Mouse (Mus musculus): ENCODE measurements around the gene Rab5a. TPM values are rescaled to one million over a fixed set of nuclear protein-coding genes. Genes with fewer than 3 reads are reported as not detected.
A peak's percentile ranks its signal among the peaks of the same experiment; 100 is the strongest.
"Not testable (repeated sequence)": the region's sequence is repeated elsewhere in the genome, so short reads cannot be mapped to it uniquely, and the experiment has no call there.

Gene Rab5a
- 100 to 1,000 TPM; 123 to 127 TPM for total RNA-seq (2021)

DNA sequence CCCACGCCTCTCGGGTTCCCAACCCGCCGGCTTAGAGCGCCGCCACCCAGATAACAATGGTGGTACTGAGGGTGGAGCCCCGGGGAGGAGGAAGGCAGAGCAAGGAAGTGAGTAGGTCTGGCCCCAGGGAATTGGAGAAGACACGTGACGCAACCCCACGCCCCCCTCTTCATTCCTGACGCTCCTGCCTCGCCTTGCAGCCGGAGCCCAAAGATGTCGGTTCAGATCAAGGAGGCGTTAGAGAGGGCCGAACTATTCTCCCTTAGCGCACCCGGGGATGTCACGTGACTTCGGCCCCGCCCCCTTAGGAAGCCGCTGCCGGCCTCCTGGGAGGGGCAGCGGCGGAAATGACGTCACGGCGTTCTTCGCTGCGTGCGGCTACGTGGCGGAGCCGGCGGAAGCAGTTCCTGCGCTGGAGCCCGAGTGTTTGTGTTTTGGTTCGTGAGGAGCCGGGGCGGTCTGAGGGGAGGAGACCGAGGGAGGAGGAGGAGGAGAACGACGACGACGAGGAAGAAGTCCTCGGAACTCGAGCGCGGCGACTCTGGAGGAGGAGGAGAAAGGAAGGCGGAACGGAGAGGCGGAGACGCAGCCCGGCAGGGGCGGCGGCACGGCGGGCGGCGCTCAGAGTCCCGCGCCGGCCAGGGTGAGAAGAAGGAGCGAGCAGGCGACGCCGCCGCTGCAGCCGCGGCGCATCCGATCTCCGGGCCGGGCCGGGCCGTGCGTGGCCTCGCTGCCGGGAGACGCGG lies at the start of gene Rab5a:
Gene Rab5a, plus strand, starts transcription at position 377 of the 746 bp plus-strand sequence.
- DNase-seq = peak; percentile 99

- no peak for DNase-seq
These were observed 22.9 kb upstream of the Rab5a start for GRCm38 (mm10) chr17:53456152-53456551.

DNA sequence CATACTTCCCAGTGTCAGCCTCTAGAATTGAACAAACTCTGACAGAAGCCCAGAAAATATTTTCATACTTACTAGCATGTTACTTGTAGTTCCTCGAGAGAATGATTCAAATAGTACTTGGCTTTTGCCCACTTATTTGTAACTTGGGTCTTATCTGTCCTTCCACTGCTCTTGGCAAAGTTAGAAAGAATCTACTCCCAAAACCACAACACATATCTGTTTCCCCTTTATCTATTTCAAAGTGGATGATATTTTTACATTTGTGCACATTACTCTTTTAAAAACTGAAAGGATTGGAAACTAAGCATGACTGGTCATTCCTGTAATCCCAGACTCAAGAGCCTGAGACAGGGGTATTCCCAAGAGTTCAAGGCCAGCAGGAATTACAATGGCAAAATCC lies 22.3 kb upstream of the Rab5a start:
- DNase-seq = no peak

- peak; percentile 47 to 55 for DNase-seq
These were observed 16.2 kb upstream of the Rab5a start, which contains the start of gene Efhb for GRCm38 (mm10) chr17:53462603-53463495. Gene Efhb, minus strand, starts transcription at chr17:53463321.

DNA sequence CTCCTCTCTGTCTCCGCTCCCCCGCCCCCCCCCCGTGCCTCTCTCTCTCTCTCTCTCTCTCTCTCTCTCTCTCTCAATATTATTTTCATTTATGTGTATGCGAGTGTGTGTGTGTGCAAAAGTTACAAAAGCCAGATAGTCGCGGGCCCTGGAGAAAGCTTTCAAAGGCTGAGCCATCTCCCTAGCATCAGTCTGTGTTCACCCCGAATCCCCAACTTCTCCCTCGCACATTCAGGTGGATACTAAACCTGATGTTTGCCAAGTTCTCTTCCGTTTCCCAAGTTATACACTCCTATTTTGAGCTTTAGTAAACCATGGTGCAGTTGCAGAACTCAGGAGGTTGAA lies 15.6 kb upstream of the Rab5a start:
- DNase-seq = no peak

DNA sequence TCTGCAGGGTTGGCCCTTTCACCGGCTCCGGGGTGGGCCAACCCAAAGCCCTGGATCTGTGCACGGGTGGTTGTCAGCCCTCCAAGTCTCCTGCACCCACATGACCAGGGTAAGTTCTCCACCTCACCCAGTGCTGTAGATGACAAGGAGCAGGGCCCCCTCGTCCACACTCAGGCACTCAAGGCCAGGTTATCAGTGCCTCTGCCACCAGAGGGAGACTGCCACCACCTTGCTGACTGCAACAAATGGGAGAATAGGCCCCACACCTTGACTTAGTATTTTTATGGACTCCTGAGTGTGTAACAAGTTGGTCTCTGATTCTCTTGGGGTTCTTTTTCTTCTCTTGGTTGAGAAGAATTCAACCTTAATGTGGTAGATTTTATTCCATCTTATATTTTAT lies 13.5 kb upstream of the Rab5a start:
- no peak for DNase-seq

DNA sequence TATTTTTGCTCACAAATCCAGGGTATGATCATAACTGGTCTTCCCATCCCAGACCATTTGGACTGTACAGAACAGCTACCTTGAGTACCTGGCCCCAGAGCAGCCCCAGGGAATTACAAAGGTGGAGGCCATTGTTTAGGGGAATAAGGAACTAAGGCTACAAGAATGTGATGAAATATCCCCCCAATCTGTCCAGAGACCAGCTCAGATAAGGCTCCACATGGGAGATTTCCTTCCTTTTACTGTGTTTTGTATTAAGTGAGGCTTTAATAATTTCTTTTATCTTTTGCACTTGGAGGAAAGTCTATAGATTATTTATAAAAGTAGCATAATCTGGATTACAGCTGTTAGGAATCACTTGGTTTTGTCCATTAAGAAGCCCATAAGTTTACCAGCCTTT lies 10.3 kb upstream of the Rab5a start:
- DNase-seq = no peak

DNA sequence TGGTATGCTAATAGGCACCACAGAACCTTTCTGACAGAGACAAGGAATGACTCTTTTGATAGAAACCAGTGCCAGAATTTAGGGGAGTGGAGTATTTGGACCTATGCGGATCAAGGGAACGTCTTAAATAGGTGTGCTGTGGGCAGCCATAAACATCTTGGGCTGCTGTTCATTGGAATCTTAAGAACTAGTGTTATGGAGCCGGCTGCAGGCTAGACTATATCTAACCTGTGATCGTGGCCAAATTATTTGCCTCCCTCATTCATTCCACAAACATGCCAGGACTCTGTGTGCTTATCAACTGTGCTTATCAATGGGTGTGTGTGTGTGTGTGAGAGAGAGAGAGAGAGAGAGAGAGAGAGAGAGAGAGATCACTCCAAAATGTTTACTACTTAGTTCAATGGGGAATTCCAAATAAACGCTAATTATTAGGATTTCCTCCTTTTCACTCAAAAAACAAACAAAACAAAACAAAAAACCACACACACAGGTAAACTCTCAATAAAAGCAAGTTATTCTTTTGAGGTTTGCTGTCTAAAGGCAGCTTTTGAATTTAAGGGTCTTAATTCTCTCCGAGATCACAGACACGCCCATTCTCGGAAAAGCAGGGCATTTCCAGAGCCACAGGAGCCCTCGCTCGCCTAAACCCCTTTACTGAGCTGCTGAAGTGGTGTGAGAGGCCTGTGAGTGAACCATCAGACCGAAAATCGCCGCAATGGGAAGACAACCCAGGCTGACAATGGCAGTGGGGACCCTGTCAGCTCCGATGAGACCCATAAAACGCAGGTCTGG lies 772 bp upstream of the Rab5a start:
- DNase-seq = no peak

GRCm38 (mm10) chr17:53479604-53480041 lies 589 bp downstream of the Rab5a start:
- DNase-seq = peak; percentile 63 to 68

DNA sequence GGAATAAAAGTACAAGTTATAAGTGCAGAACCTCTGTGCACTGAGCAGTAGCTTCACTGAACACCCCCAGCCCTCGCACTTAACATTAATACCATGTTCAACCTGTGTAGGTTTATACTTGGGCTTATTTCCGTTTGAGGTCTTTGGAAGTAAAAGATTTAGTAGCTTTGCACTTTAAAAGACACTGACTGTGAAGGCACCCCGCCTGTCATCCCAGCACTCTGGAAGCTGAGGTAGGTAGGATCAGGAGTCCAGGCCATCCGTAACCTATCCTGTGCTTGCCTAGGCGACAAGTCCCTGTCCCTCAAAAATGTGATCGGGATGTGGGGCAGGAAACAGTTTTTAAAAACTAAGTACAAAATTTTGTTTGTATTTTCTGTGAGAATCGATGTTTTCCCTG lies 1.4 kb downstream of the Rab5a start:
- DNase-seq = no peak

- no peak for DNase-seq
These were observed 9.4 kb downstream of the Rab5a start for GRCm38 (mm10) chr17:53488291-53489006.

DNA sequence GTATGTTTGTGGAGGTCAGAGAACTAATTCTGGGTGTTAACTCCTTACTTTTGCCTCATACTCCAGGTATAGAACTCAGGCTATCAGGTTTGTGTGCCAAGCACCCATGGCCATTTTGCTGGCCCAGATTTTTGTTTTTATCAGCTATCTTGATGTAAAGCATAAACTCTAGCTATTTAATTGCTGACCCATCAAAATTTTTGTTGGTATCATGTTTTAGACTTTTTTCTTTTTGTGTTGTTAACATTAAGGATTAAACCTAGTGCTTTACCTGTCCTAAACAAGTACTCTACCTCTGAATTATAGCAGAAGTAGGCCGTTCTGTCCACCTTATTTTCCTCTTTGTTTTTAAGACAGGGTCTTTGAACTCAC lies 10.0 kb downstream of the Rab5a start:
- DNase-seq = no peak

DNA sequence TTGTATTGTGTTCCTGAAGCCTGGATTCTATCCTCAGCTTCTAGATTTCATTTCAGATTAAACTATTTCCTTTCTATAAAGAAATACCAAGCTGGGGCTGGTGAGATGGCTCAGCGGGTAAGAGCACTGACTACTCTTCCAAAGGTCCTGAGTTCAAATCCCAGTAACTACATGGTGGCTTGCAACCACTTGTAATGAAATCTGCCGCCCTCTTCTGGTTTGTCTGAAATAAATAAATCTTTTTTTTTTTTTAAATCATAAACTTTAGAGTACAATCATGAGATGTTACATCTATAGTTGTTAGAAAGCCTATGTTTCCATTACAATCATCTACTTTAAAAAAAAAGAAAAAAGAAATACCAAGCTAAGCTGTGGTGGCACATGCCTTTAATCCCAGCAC lies 23.9 kb downstream of the Rab5a start:
- DNase-seq = no peak

DNA sequence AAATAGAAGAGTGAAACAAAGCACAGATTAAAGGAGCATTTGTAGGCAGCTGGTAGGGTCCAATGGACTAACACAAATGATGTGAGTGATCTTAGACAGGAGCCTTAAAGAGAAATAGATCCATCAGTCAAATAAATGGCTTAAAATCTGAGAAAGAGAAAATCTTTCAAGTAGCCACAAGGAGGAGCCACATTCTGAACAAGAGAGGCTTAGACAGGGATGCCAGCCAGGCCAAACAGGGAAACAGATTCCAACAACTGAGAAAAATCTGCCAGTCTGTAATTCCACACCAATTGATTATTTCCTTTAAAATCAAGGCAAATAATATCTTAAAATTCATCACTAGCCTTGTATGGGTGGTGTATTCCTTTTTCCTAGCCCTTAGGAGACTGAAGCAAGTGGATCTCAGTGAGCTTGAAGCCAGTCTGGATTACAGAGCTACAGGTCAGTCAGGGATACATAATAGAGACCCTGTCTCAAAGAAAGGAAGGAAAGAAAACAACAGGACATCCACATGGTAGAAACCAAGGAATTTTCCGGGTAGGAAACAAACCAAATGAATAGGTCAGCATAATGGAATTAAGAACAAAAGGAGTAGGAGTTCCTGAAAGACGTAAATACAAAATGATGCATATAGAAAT lies 33.4 kb downstream of the Rab5a start:
- DNase-seq = no peak

GRCm38 (mm10) chr17:53519364-53519763 lies 40.3 kb downstream of the Rab5a start:
- DNase-seq = no peak

DNA sequence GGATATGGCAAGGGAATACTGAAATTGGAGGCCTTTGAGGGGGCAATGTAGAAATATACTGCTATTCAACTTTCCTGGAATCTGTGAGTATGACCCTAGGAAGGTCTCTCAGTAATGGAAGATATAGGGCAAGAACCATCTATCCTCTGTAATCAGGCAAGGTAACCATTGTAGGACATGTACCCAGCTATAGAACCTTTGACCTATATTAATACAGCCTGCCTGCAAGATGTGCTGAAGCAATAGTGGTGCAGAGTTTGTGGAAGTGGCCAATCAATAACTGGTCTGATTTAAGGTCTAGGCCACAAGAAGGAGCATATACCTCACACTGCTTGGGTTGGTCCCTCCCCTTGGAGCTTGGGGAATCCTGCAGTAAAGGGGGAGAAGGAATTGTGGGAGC lies 41.5 kb downstream of the Rab5a start:
- DNase-seq = no peak

- no peak for DNase-seq
These were observed 49.0 kb downstream of the Rab5a start for GRCm38 (mm10) chr17:53528034-53528433.

DNA sequence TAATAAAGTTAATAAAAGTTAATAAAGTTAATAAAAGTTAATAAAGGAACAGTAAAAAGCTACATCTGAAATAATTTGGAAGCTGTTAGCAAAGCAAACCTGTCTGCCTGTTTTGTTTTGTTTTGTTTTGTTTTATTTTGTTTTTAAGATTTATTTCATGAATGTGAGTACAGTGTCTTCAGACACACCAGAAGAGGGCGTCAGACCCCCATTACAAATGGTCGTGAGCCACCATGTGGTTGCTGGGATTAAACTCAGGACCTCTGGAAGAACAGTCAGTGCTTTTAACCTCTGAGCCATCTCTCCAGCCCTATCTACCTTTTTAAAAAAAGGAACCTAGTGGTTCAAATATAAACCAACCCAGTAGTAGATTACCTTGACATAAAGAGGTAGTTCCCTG lies 52.1 kb downstream of the Rab5a start:
- no peak for DNase-seq

DNA sequence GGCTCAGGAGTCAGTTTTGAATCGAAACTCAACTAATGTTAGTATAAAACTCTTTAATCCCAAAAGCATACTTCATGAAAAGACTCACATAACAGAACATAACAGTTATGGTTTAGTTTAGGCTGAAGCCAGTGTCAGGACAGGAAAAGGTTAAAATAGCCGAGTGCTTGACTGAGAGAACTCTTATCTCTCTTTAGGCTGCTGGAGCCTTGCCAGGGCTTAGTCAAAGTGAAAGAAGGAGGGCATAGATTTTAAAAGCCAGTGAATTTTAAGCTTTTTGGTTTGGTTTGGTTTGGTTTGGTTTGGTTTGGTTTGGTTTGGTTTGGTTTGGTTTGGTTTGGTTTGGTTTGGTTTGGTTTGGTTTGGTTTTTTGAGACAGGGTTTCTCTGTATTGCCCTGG lies 53.4 kb downstream of the Rab5a start:
- DNase-seq = no peak

GRCm38 (mm10) chr17:53539351-53539750 lies 60.3 kb downstream of the Rab5a start, which contains the start of gene Pp2d1:
Gene Pp2d1, minus strand, starts transcription at chr17:53539451.
- not testable (repeated sequence) for DNase-seq

GRCm38 (mm10) chr17:53542536-53542935 lies 63.5 kb downstream of the Rab5a start:
- no peak for DNase-seq
